Mouse (Mus musculus) intestine, postnatal 0 days (tissue): Measurements from ENCODE around the gene Itgb8. TPM values are rescaled to one million over a fixed set of nuclear protein-coding genes. Genes with fewer than 3 reads are reported as not detected.

Experiments
- ATAC-seq: fragments of 200-750 bp; cut with Nextera tagmentation; 2 replicates; pipeline ENCODE4 v1.8.0; 2017; ENCODE audit warnings: mild to moderate bottlenecking, moderate TSS enrichment, moderate library complexity
- H3K27ac ChIP-seq: fragments of 300-500 bp; sonication (generic); 2 replicates; pipeline ENCODE4 v1.5.1; 2014; ENCODE audit warnings: mild to moderate bottlenecking, low read depth, low read length, moderate library complexity
- H3K27me3 ChIP-seq: fragments of 300-500 bp; sonication (generic); replicated peaks from 2 replicates; pipeline ENCODE4 v1.6.1; 2014; ENCODE audit warnings: low read length, mixed read lengths; ENCODE audit not compliant: control insufficient read depth, insufficient read depth
- H3K36me3 ChIP-seq: fragments of 300-500 bp; sonication (generic); 2 replicates; pipeline ENCODE4 v1.6.1; 2014; ENCODE audit warnings: mild to moderate bottlenecking, moderate library complexity; ENCODE audit not compliant: control insufficient read depth, insufficient read depth
- H3K4me1 ChIP-seq: fragments of 300-500 bp; sonication (generic); replicated peaks from 2 replicates; pipeline ENCODE4 v1.6.1; 2014; ENCODE audit warnings: antibody characterized with exemption, low read length, mixed read lengths; ENCODE audit not compliant: control insufficient read depth, insufficient read depth
- H3K4me2 ChIP-seq: fragments of 300-500 bp; sonication (generic); replicated peaks from 2 replicates; pipeline ENCODE4 v1.6.1; 2014; ENCODE audit warnings: low read depth, mild to moderate bottlenecking, moderate library complexity
- H3K4me3 ChIP-seq: fragments of 300-500 bp; sonication (generic); 2 replicates; pipeline ENCODE4 v1.5.1; 2014; ENCODE audit warnings: low read depth, low read length
- H3K9ac ChIP-seq: fragments of 300-500 bp; sonication (generic); 2 replicates; pipeline ENCODE4 v1.6.1; 2014; ENCODE audit warnings: mild to moderate bottlenecking, low read depth, low read length
- H3K9me3 ChIP-seq: fragments of 300-500 bp; sonication (generic); 2 replicates; pipeline ENCODE4 v1.6.1; 2016; ENCODE audit warnings: mixed run types; ENCODE audit not compliant: control insufficient read depth
- CTCF ChIP-seq: sonication (generic); IDR thresholded peaks from 2 replicates; pipeline ENCODE4 v1.5.1; 2016; ENCODE audit warnings: low read depth, mild to moderate bottlenecking, control low read depth, antibody characterized with exemption, moderate library complexity
- WGBS: fragments of 180-500 bp; shearing (Covaris S2); extraction: QIAGEN DNeasy Blood & Tissue Kit; methylation state at CpG from one replicate; pipeline ENCODE4 v1.1.7; 2014; 5-methylcytosine and 5-hydroxymethylcytosine counted together
- polyA plus RNA-seq: library from polyadenylated mRNA; unstranded; fragments of >200 nt; fragmentation: Nextera tagmentation; extraction: Ambion mirVana; gene quantifications from 2 replicates; pipeline ENCODE4 v1.2.1, GENCODE M21; 2015

Gene Itgb8
- 1.0 and 1.1 TPM in 2 replicates for polyA plus RNA-seq

- no peak within 1 kb of the TSS; the same call in 1 of the 2 replicates for H3K27ac ChIP-seq
- TF ChIP-seq CTCF: no peak
- no peaks in the 10 kb centered on the region for H3K9me3 ChIP-seq
- peak within 1 kb of the TSS; percentile 81 for H3K4me2 ChIP-seq
- 5% methylated on average over 29 of the region's 29 CpGs for WGBS
- no peaks in the 10 kb centered on the region for H3K36me3 ChIP-seq
- H3K4me1 ChIP-seq: no peaks in the 10 kb centered on the region
- peak; percentile 81 for ATAC-seq
- H3K27me3 ChIP-seq: peaks cover 7% of the 10 kb centered on the region; the same call in 1 of the 2 replicates
- H3K9ac ChIP-seq: peak within 1 kb of the TSS; percentile 55
- H3K4me3 ChIP-seq: peak within 1 kb of the TSS; percentile 47
Measured at GRCm38 (mm10) chr12:119238696-119239415, at the start of gene Itgb8. TSS of gene Itgb8 (minus strand) at chr12:119238802.

GRCm38 (mm10) chr12:119276282-119276681 lies 37.7 kb upstream of the Itgb8 start:
- WGBS: 90% methylated on average over 1 of the region's 1 CpGs
- TF ChIP-seq CTCF: no peak
- no peak overlapping the region for H3K9ac ChIP-seq

GRCm38 (mm10) chr12:119273605-119274004 lies 35.0 kb upstream of the Itgb8 start:
- H3K27me3 ChIP-seq: no peaks in the 10 kb centered on the region
- H3K36me3 ChIP-seq: no peaks in the 10 kb centered on the region
- no peak overlapping the region for H3K4me2 ChIP-seq
- H3K9ac ChIP-seq: no peak overlapping the region
- no peak for TF ChIP-seq CTCF
- no peak overlapping the region for H3K27ac ChIP-seq
- no peaks in the 10 kb centered on the region for H3K4me1 ChIP-seq
- no peaks in the 10 kb centered on the region for H3K9me3 ChIP-seq
- no peak for ATAC-seq
- no peak overlapping the region for H3K4me3 ChIP-seq
- 11% methylated on average over 1 of the region's 1 CpGs for WGBS

More at GRCm38 (mm10) chr12:119276282-119276681, 37.7 kb upstream of the Itgb8 start:
- no peaks in the 10 kb centered on the region for H3K36me3 ChIP-seq
- no peak overlapping the region for H3K27ac ChIP-seq
- no peak overlapping the region for H3K4me3 ChIP-seq
- no peaks in the 10 kb centered on the region for H3K4me1 ChIP-seq
- no peak overlapping the region for H3K4me2 ChIP-seq
- no peaks in the 10 kb centered on the region for H3K9me3 ChIP-seq
- no peaks in the 10 kb centered on the region for H3K27me3 ChIP-seq
- no peak for ATAC-seq

- Histone ChIP-seq H3K4me1 (no peaks in the 10 kb centered on the region), H3K9me3 (no peaks in the 10 kb centered on the region), H3K4me2 (no peak overlapping the region), H3K4me3 (no peak overlapping the region), H3K9ac (no peak overlapping the region), H3K27ac (no peak overlapping the region), H3K36me3 (no peaks in the 10 kb centered on the region), H3K27me3 (no peaks in the 10 kb centered on the region)
- 0 out of 2 replicates have a peak, but pooled peaks have one; percentile 4 for TF ChIP-seq CTCF
- ATAC-seq: no peak
- WGBS: 86% methylated on average over 1 of the region's 1 CpGs
Measured at GRCm38 (mm10) chr12:119271964-119272363, 33.4 kb upstream of the Itgb8 start.

- WGBS: 72% methylated on average over 2 of the region's 2 CpGs
- no peaks in the 10 kb centered on the region for H3K27me3 ChIP-seq
- H3K4me2 ChIP-seq: no peak overlapping the region
- no peak overlapping the region for H3K4me3 ChIP-seq
- ATAC-seq: no peak
- H3K9me3 ChIP-seq: no peaks in the 10 kb centered on the region
- no peak overlapping the region for H3K9ac ChIP-seq
- TF ChIP-seq CTCF: no peak
- H3K4me1 ChIP-seq: no peaks in the 10 kb centered on the region
- H3K27ac ChIP-seq: no peak overlapping the region
- no peaks in the 10 kb centered on the region for H3K36me3 ChIP-seq
Measured at GRCm38 (mm10) chr12:119270036-119270435, 31.4 kb upstream of the Itgb8 start.

GRCm38 (mm10) chr12:119268723-119269122 lies 30.1 kb upstream of the Itgb8 start:
- Histone ChIP-seq H3K9me3 (no peaks in the 10 kb centered on the region), H3K27ac (no peak overlapping the region), H3K36me3 (no peaks in the 10 kb centered on the region), H3K4me2 (no peak overlapping the region), H3K4me3 (no peak overlapping the region), H3K27me3 (no peaks in the 10 kb centered on the region), H3K9ac (no peak overlapping the region), H3K4me1 (no peaks in the 10 kb centered on the region)
- TF ChIP-seq CTCF: no peak
- 71% methylated on average over 1 of the region's 1 CpGs for WGBS
- no peak for ATAC-seq
